17 mouse cellular contexts compared by ENCODE assay signal in genomic region chr5:34480926-34481325, GRCm38 (mm10). TPM values are rescaled to one million over a fixed set of nuclear protein-coding genes. Genes with fewer than 3 reads are reported as not detected.
A peak's percentile ranks its signal among the peaks of the same experiment; 100 is the strongest.
DNase-seq lines count a peak whose midpoint lies in the region; ATAC-seq and TF ChIP-seq lines count a peak whose summit lies in the region.
"Had no signal": no experiment of that assay in that cellular context is flagged by ENCODE, and none has a peak within 500 bp of the region (broad histone marks: within the 10 kb centered on the region; RNA-seq: fewer than 3 reads in every experiment).

No protein-coding gene starts in this region.

- no peak overlapping the region for H3K27ac ChIP-seq in heart, embryonic 11.5 days (ENCODE audit: low read depth, low read length)
- H3K27ac ChIP-seq in liver, postnatal 0 days (ENCODE audit: low read depth) = no peak overlapping the region
- no peak overlapping the region for H3K27ac ChIP-seq in liver, embryonic 12.5 days
- H3K27ac ChIP-seq in MEL (ENCODE audit: control insufficient read depth, low read depth, low read length) = no peak overlapping the region
- no peak overlapping the region for H3K27ac ChIP-seq in stomach, postnatal 0 days (replicated peaks)
- H3K27ac ChIP-seq: embryonic facial prominence, embryonic 15.5 days; hindbrain, embryonic 10.5 days; macrophage; midbrain, embryonic 13.5 days had no signal

- H3K9ac ChIP-seq in heart, embryonic 11.5 days (ENCODE audit: low read depth, low read length) = no peak overlapping the region
- H3K9ac ChIP-seq in liver, postnatal 0 days (replicated peaks) = no peak overlapping the region
- H3K9ac ChIP-seq in liver, embryonic 12.5 days = no peak overlapping the region
- H3K9ac ChIP-seq in MEL (ENCODE audit: control insufficient read depth, low read depth, low read length, poor library complexity, severe bottlenecking) = no peak overlapping the region
- H3K9ac ChIP-seq in stomach, postnatal 0 days (ENCODE audit: low read length) = no peak overlapping the region
- H3K9ac ChIP-seq: embryonic facial prominence, embryonic 15.5 days; midbrain, embryonic 13.5 days had no signal

- H3K4me2 ChIP-seq in heart, embryonic 11.5 days = no peak overlapping the region
- no peak overlapping the region for H3K4me2 ChIP-seq in liver, postnatal 0 days (ENCODE audit: low read depth, low read length)
- H3K4me2 ChIP-seq in liver, embryonic 12.5 days = no peak overlapping the region
- H3K4me2 ChIP-seq in stomach, postnatal 0 days (replicated peaks; ENCODE audit: low read depth) = no peak overlapping the region
- H3K4me2 ChIP-seq: embryonic facial prominence, embryonic 15.5 days; midbrain, embryonic 13.5 days had no signal

- 82% methylated on average over 3 of the region's 3 CpGs for WGBS in heart, embryonic 11.5 days (ENCODE audit: insufficient replicate concordance)
- 76% methylated on average over 3 of the region's 3 CpGs for WGBS in liver, postnatal 0 days (ENCODE audit: insufficient replicate concordance)
- 74% methylated on average over 3 of the region's 3 CpGs for WGBS in liver, embryonic 12.5 days (ENCODE audit: insufficient replicate concordance)
- 80% methylated on average over 3 of the region's 3 CpGs for WGBS in stomach, postnatal 0 days

- H3K79me2 ChIP-seq in MEL (ENCODE audit: control insufficient read depth, insufficient read depth, low read length, poor library complexity) = no peaks in the 10 kb centered on the region

- no peak overlapping the region for H3K4me3 ChIP-seq in heart, embryonic 11.5 days (ENCODE audit: low read depth, low read length)
- no peak overlapping the region for H3K4me3 ChIP-seq in liver, postnatal 0 days (ENCODE audit: low read depth, low read length)
- H3K4me3 ChIP-seq in liver, embryonic 12.5 days = no peak overlapping the region
- no peak overlapping the region for H3K4me3 ChIP-seq in MEL (ENCODE audit: control insufficient read depth in 1 of 2, insufficient read depth in 1 of 2, low read depth in 2 of 2, low read length in 2 of 2)
- H3K4me3 ChIP-seq in stomach, postnatal 0 days (ENCODE audit: low read depth, low read length) = no peak overlapping the region
- H3K4me3 ChIP-seq: embryonic facial prominence, embryonic 15.5 days; hindbrain, embryonic 10.5 days; midbrain, embryonic 13.5 days; myocyte had no signal

- H3K27me3 ChIP-seq in heart, embryonic 11.5 days (ENCODE audit: control insufficient read depth, insufficient read depth, low read length) = no peaks in the 10 kb centered on the region
- no peaks in the 10 kb centered on the region for H3K27me3 ChIP-seq in liver, postnatal 0 days (ENCODE audit: insufficient read depth, low read length)
- no peaks in the 10 kb centered on the region for H3K27me3 ChIP-seq in liver, embryonic 12.5 days (replicated peaks)
- no peaks in the 10 kb centered on the region for H3K27me3 ChIP-seq in MEL (ENCODE audit: control insufficient read depth in 1 of 2, insufficient read depth in 2 of 2, low read length in 2 of 2)
- no peaks in the 10 kb centered on the region for H3K27me3 ChIP-seq in stomach, postnatal 0 days (ENCODE audit: control insufficient read depth, insufficient read depth, low read length)
- H3K27me3 ChIP-seq: embryonic facial prominence, embryonic 15.5 days; midbrain, embryonic 13.5 days had no signal

- H3K9me3 ChIP-seq in heart, embryonic 11.5 days (replicated peaks; ENCODE audit: control insufficient read depth, low read length) = no peaks in the 10 kb centered on the region
- H3K9me3 ChIP-seq in liver, postnatal 0 days (ENCODE audit: low read length) = no peaks in the 10 kb centered on the region
- no peaks in the 10 kb centered on the region for H3K9me3 ChIP-seq in liver, embryonic 12.5 days (replicated peaks)
- H3K9me3 ChIP-seq in MEL (replicated peaks; ENCODE audit: insufficient read depth, low read length) = no peaks in the 10 kb centered on the region
- no peaks in the 10 kb centered on the region for H3K9me3 ChIP-seq in stomach, postnatal 0 days (ENCODE audit: control insufficient read depth, low read length)
- H3K9me3 ChIP-seq: embryonic facial prominence, embryonic 15.5 days; hindbrain, embryonic 10.5 days; midbrain, embryonic 13.5 days had no signal

- TF ChIP-seq EP300 in liver, postnatal 0 days (IDR thresholded peaks at IDR 0.05; ENCODE audit: low read depth) = no peak
- TF ChIP-seq EP300 in MEL (IDR thresholded peaks at IDR 0.05; ENCODE audit: low read depth in 1 of 2, low read length in 2 of 2) = no peak
- TF ChIP-seq EP300 in stomach, postnatal 0 days (optimal IDR thresholded peaks at IDR 0.05) = no peak

- peaks cover 39% of the 10 kb centered on the region for H3K36me3 ChIP-seq in heart, embryonic 11.5 days (ENCODE audit: control insufficient read depth, insufficient read depth, low read length)
- H3K36me3 ChIP-seq in liver, postnatal 0 days (replicated peaks; ENCODE audit: insufficient read depth, low read length) = peaks cover 34% of the 10 kb centered on the region
- H3K36me3 ChIP-seq in liver, embryonic 12.5 days = peaks cover 73% of the 10 kb centered on the region
- peaks cover 0 to 15% of the 10 kb centered on the region in 2 experiments; a peak in 2 of 4 replicates for H3K36me3 ChIP-seq in MEL (ENCODE audit: control insufficient read depth in 1 of 2, insufficient read depth in 2 of 2, low read length in 2 of 2)
- H3K36me3 ChIP-seq in stomach, postnatal 0 days (ENCODE audit: control insufficient read depth, insufficient read depth, low read length) = peaks cover 9% of the 10 kb centered on the region; the same call in 1 of the 2 replicates

- peak; percentile 67 for TF ChIP-seq RAD21 in MEL (IDR thresholded peaks at IDR 0.05; ENCODE audit: low read depth, low read length)

- no peaks in the 10 kb centered on the region for H3K4me1 ChIP-seq in heart, embryonic 11.5 days (ENCODE audit: control insufficient read depth, insufficient read depth, low read length)
- H3K4me1 ChIP-seq in liver, postnatal 0 days (ENCODE audit: insufficient read depth) = no peaks in the 10 kb centered on the region
- no peaks in the 10 kb centered on the region for H3K4me1 ChIP-seq in liver, embryonic 12.5 days
- H3K4me1 ChIP-seq in MEL (ENCODE audit: control insufficient read depth in 1 of 2, insufficient read depth in 2 of 2, low read length in 2 of 2) = no peaks in the 10 kb centered on the region
- H3K4me1 ChIP-seq in stomach, postnatal 0 days (replicated peaks; ENCODE audit: control insufficient read depth, insufficient read depth) = no peaks in the 10 kb centered on the region
- H3K4me1 ChIP-seq: embryonic facial prominence, embryonic 15.5 days; hindbrain, embryonic 10.5 days; midbrain, embryonic 13.5 days had no signal

- TF ChIP-seq CTCF in liver, postnatal 0 days (IDR thresholded peaks at IDR 0.05; ENCODE audit: low read depth) = peak; percentile 28; the same call in 1 of the 2 replicates
- TF ChIP-seq CTCF in MEL (IDR thresholded peaks at IDR 0.05 in 2 of 3, conservative IDR thresholded peaks at IDR 0.05 in 1 of 3; ENCODE audit: control insufficient read depth in 1 of 3, insufficient read depth in 1 of 3, low read depth in 2 of 3, low read length in 3 of 3, poor library complexity in 1 of 3, severe bottlenecking in 1 of 3) = peak; percentile 26 to 60 (median 36); a peak in 5 of 6 replicates
- peak; percentile 40; the same call in 1 of the 2 replicates for TF ChIP-seq CTCF in stomach, postnatal 0 days (IDR thresholded peaks at IDR 0.05; ENCODE audit: low read depth)

- ATAC-seq in heart, embryonic 11.5 days (replicated peaks; ENCODE audit: insufficient number of reproducible peaks, low FRiP score, low TSS enrichment) = no peak
- no peak for ATAC-seq in liver, postnatal 0 days
- no peak for ATAC-seq in liver, embryonic 12.5 days
- ATAC-seq in stomach, postnatal 0 days (ENCODE audit: low FRiP score, low TSS enrichment) = no peak
- ATAC-seq: midbrain, embryonic 13.5 days had no signal

- no peak for TF ChIP-seq POLR2A in MEL (IDR thresholded peaks at IDR 0.05; ENCODE audit: control insufficient read depth in 1 of 2, insufficient read depth in 1 of 2, low read depth in 1 of 2, low read length in 2 of 2, poor library complexity in 1 of 2)

- peak; percentile 25 for DNase-seq in heart, adult 11 months
- DNase-seq in liver, postnatal 0 days = no peak
- peak; percentile 63 for DNase-seq in MEL (ENCODE audit: low read depth, low spot score)
- DNase-seq in stomach, postnatal 0 days (ENCODE audit: low spot score) = no peak
- DNase-seq in natural killer cell, adult 2 months (ENCODE audit: low spot score in 2 of 2) = no peak
- DNase-seq in right cerebral cortex, adult 18-20 months = no peak
- DNase-seq: cerebellum, postnatal 14 days; embryo, embryonic 11 days; lung, adult 2 months; thymus, postnatal 4 days had no signal

TF ChIP-seq in MEL, 35 proteins besides CTCF, POLR2A, EP300 and RAD21 (continues in another document):
- TF ChIP-seq MAFK (IDR thresholded peaks at IDR 0.05; ENCODE audit: borderline replicate concordance, low read depth, low read length) = no peak
- TF ChIP-seq TBP (IDR thresholded peaks at IDR 0.05; ENCODE audit: low read depth, low read length) = no peak
- TF ChIP-seq MYC (IDR thresholded peaks at IDR 0.05; ENCODE audit: low read depth, low read length) = peak; percentile 83
- no peak for TF ChIP-seq SIN3A (IDR thresholded peaks at IDR 0.05; ENCODE audit: low read length)
- TF ChIP-seq CHD2 (IDR thresholded peaks at IDR 0.05; ENCODE audit: low read length) = no peak
- TF ChIP-seq BHLHE40 (IDR thresholded peaks at IDR 0.05; ENCODE audit: borderline replicate concordance, low read depth, low read length) = no peak
- TF ChIP-seq HCFC1 (IDR thresholded peaks at IDR 0.05; ENCODE audit: low read depth, low read length) = no peak
- TF ChIP-seq NELFE (IDR thresholded peaks at IDR 0.05; ENCODE audit: low read depth, low read length) = no peak

RNA-seq across cellular contexts. Expression of gene Tnip2, which starts 32.9 kb away (rescaled TPM):
- 12.7 and 14.2 TPM in 2 replicates for polyA plus RNA-seq in heart, embryonic 11.5 days (2014; fragmentation: Nextera tagmentation; extraction: Ambion mirVana)
- polyA plus RNA-seq in liver, postnatal 0 days (2015; fragmentation: Nextera tagmentation; extraction: Ambion mirVana) = 5.3 and 5.5 TPM in 2 replicates
- polyA plus RNA-seq in liver, embryonic 12.5 days (2016; fragmentation: Nextera tagmentation; extraction: Ambion mirVana) = 7.4 and 10.9 TPM in 2 replicates
- 22.5 and 27.0 TPM in 2 replicates for total RNA-seq in MEL (2012; rRNA removed)
- 10 to 100 TPM; 30.6 to 89.4 TPM for polyA plus RNA-seq in MEL (2012; ENCODE audit: insufficient read depth in 1 of 2, insufficient read length in 2 of 2, low read depth in 1 of 2, low replicate concordance in 2 of 2, missing spikeins in 1 of 2)
- 16.2 and 17.7 TPM in 2 replicates for polyA plus RNA-seq in stomach, postnatal 0 days (2015; fragmentation: Nextera tagmentation; extraction: Ambion mirVana)

RNA-seq across cellular contexts. Expression of gene Sh3bp2, which starts 44.7 kb away (rescaled TPM):
- 4.2 and 5.2 TPM in 2 replicates for polyA plus RNA-seq in heart, embryonic 11.5 days (2014; fragmentation: Nextera tagmentation; extraction: Ambion mirVana)
- 7.7 and 9.8 TPM in 2 replicates for polyA plus RNA-seq in liver, postnatal 0 days (2015; fragmentation: Nextera tagmentation; extraction: Ambion mirVana)
- polyA plus RNA-seq in liver, embryonic 12.5 days (2016; fragmentation: Nextera tagmentation; extraction: Ambion mirVana) = 4.0 and 5.0 TPM in 2 replicates
- total RNA-seq in MEL (2012; rRNA removed) = 7.1 and 7.9 TPM in 2 replicates
- polyA plus RNA-seq in MEL (2012; ENCODE audit: insufficient read depth in 1 of 2, insufficient read length in 2 of 2, low read depth in 1 of 2, low replicate concordance in 2 of 2, missing spikeins in 1 of 2) = 10 to 100 TPM in 1 of 2 experiments, not detected in 1; 12.0 TPM
- 4.2 and 4.9 TPM in 2 replicates for polyA plus RNA-seq in stomach, postnatal 0 days (2015; fragmentation: Nextera tagmentation; extraction: Ambion mirVana)

Comparison
In these comparisons a context has a peak if more than half of its experiments do, and no peak if none do; other contexts are left out.
1. DNase-seq: peak in heart, adult 11 months (single experiment) and MEL (single experiment); none in liver, postnatal 0 days (single experiment), stomach, postnatal 0 days (single experiment), natural killer cell, adult 2 months (0 of 2) and right cerebral cortex, adult 18-20 months (single experiment).
2. Peak in every context shown above with its lines, with median percentiles within 50 percentile points of each other: CTCF ChIP-seq.